Mouse (Mus musculus): ENCODE data around the gene Vars. TPM values are rescaled to one million over a fixed set of nuclear protein-coding genes. Genes with fewer than 3 reads are reported as not detected.

Vars gene
- total and polyA plus RNA-seq, 3 experiments, result 90.3 to 280 (median 277) TPM

DNA sequence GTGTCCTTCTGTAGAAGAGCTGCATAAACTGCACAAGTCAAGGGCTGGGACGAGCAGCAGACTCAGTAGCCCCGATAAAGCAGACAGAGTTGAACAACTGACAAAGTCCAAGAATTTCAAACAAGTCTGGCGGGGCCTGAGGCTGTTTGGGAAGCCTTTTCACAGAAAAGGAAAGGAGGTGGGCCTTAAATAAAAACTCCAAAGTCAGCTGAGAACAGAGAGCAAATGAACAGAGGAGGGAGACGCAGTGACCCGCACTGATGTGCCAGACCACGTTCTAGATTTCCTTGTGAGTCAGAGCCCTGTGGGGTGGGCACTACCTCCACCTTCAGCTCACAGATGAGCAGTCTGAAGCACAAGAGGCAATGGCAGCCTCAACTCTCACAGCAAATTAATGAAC is 34.1 kb downstream of the Vars start:
- H3K27me3 ChIP-seq (replicated peaks), result no peaks in the 10 kb centered on the region
- no peaks in the 10 kb centered on the region for H3K9me3 ChIP-seq (replicated peaks; ENCODE audit: low read length)
- no peak overlapping the region for H3K4me2 ChIP-seq (ENCODE audit: insufficient read depth, low read depth, poor library complexity, severe bottlenecking)
- in situ Hi-C loops (cut with MboI; ENCODE audit: low pct_ligation_motif_present, low pct_unique_long_range_greater_than_20kb, low sequenced_read_pairs), result no loop called here
- H3K79me2 ChIP-seq (replicated peaks; ENCODE audit: control insufficient read depth, extremely low read depth, insufficient read depth, poor library complexity, severe bottlenecking), result no peaks in the 10 kb centered on the region
- H3K9ac ChIP-seq (ENCODE audit: insufficient read depth, low read depth), result no peak overlapping the region
- no peak overlapping the region for H3K4me3 ChIP-seq (replicated peaks in 1 of 3; ENCODE audit: low read depth in 2 of 3, low read length in 2 of 3, poor library complexity in 1 of 3)
- TF ChIP-seq NRF1 (IDR thresholded peaks at IDR 0.05; ENCODE audit: low read depth, low read length), result no peak
- TF ChIP-seq MAX (IDR thresholded peaks at IDR 0.05; ENCODE audit: low read length), result no peak
- TF ChIP-seq UBTF (IDR thresholded peaks at IDR 0.05; ENCODE audit: low read depth, low read length), result no peak
- TF ChIP-seq MAZ (IDR thresholded peaks at IDR 0.05; ENCODE audit: low read depth, low read length), result no peak
- TF ChIP-seq MEF2A (IDR thresholded peaks at IDR 0.05; ENCODE audit: borderline replicate concordance, low read depth, low read length), result no peak
- TF ChIP-seq SMC3 (IDR thresholded peaks at IDR 0.05; ENCODE audit: low read depth, low read length), result no peak
- peaks cover 0 to 20% of the 10 kb centered on the region in 2 experiments for H3K36me3 ChIP-seq (replicated peaks in 1 of 2; ENCODE audit: control insufficient read depth in 1 of 2, insufficient read depth in 1 of 2, low read length in 1 of 2)
- no peak overlapping the region for H3K27ac ChIP-seq (ENCODE audit: insufficient read depth, low read depth)
- DNase-seq (ENCODE audit: extremely low read depth), result no peak
- dilution Hi-C loops (cut with MboI; ENCODE audit: extremely low pct_ligation_motif_present, extremely low pct_unique_long_range_greater_than_20kb, low sequenced_read_pairs), result no loop called here
- H3K4me1 ChIP-seq (ENCODE audit: control insufficient read depth in 1 of 2, insufficient read depth in 2 of 2), result peaks cover 5 to 27% of the 10 kb centered on the region in 2 experiments; a peak in 3 of 4 replicates

- H3K4me3 ChIP-seq (replicated peaks in 1 of 3; ENCODE audit: low read depth in 2 of 3, low read length in 2 of 3, poor library complexity in 1 of 3), result no peak overlapping the region
- H3K4me2 ChIP-seq (ENCODE audit: insufficient read depth, low read depth, poor library complexity, severe bottlenecking), result no peak overlapping the region
- dilution Hi-C loops (cut with MboI; ENCODE audit: extremely low pct_ligation_motif_present, extremely low pct_unique_long_range_greater_than_20kb, low sequenced_read_pairs) (no loop called here), in situ Hi-C loops (cut with MboI; ENCODE audit: low pct_ligation_motif_present, low pct_unique_long_range_greater_than_20kb, low sequenced_read_pairs) (no loop called here)
- no peaks in the 10 kb centered on the region for H3K79me2 ChIP-seq (replicated peaks; ENCODE audit: control insufficient read depth, extremely low read depth, insufficient read depth, poor library complexity, severe bottlenecking)
- peaks cover 5 to 29% of the 10 kb centered on the region in 2 experiments; a peak in 3 of 4 replicates for H3K4me1 ChIP-seq (ENCODE audit: control insufficient read depth in 1 of 2, insufficient read depth in 2 of 2)
- no peak for TF ChIP-seq RCOR1 (conservative IDR thresholded peaks at IDR 0.05; ENCODE audit: low read depth, low read length)
- no peak for TF ChIP-seq ELF1 (IDR thresholded peaks at IDR 0.05; ENCODE audit: low read depth, low read length)
- no peak for TF ChIP-seq CHD2 (IDR thresholded peaks at IDR 0.05; ENCODE audit: low read length)
- TF ChIP-seq GABPA (IDR thresholded peaks at IDR 0.05; ENCODE audit: insufficient replicate concordance, low read depth, low read length), result no peak
- no peak for TF ChIP-seq MAX (IDR thresholded peaks at IDR 0.05; ENCODE audit: low read length)
- TF ChIP-seq E2F4 (IDR thresholded peaks at IDR 0.05; ENCODE audit: insufficient replicate concordance, low read depth, low read length), result no peak
- TF ChIP-seq EP300 (IDR thresholded peaks at IDR 0.05; ENCODE audit: low read length), result no peak
- TF ChIP-seq BHLHE40 (IDR thresholded peaks at IDR 0.05; ENCODE audit: low read depth, low read length), result no peak
- TF ChIP-seq SIN3A (IDR thresholded peaks at IDR 0.05; ENCODE audit: low read length), result no peak
- TF ChIP-seq POLR2AphosphoS2 (IDR thresholded peaks at IDR 0.05; ENCODE audit: low read depth, low read length), result no peak
- no peak for TF ChIP-seq MXI1 (IDR thresholded peaks at IDR 0.05; ENCODE audit: low read depth, low read length)
- TF ChIP-seq POLR2A (IDR thresholded peaks at IDR 0.05; ENCODE audit: low read depth, low read length), result no peak
- no peak for TF ChIP-seq JUN (IDR thresholded peaks at IDR 0.05; ENCODE audit: insufficient read depth, low read depth, low read length)
- TF ChIP-seq ZMIZ1 (IDR thresholded peaks at IDR 0.05; ENCODE audit: low read depth, low read length), result no peak
- TF ChIP-seq TBP (conservative IDR thresholded peaks at IDR 0.05; ENCODE audit: low read depth, low read length), result no peak
- H3K9ac ChIP-seq (ENCODE audit: insufficient read depth, low read depth), result no peak overlapping the region
- peaks cover 0 to 3% of the 10 kb centered on the region in 2 experiments for H3K36me3 ChIP-seq (replicated peaks in 1 of 2; ENCODE audit: control insufficient read depth in 1 of 2, insufficient read depth in 1 of 2, low read length in 1 of 2)
- DNase-seq (ENCODE audit: extremely low read depth), result no peak
- H3K9me3 ChIP-seq (replicated peaks; ENCODE audit: low read length), result no peaks in the 10 kb centered on the region
- H3K27ac ChIP-seq (ENCODE audit: insufficient read depth, low read depth), result no peak overlapping the region
- no peaks in the 10 kb centered on the region for H3K27me3 ChIP-seq (replicated peaks)
These were observed 38.5 kb downstream of the Vars start for GRCm38 (mm10) chr17:35039121-35039873.
